Mouse (Mus musculus) limb, embryonic 11.5 days (tissue): ENCODE data around the gene Plcd1. TPM values are rescaled to one million over a fixed set of nuclear protein-coding genes. Genes with fewer than 3 reads are reported as not detected.

Experiments used
- ATAC-seq: fragments of 200-750 bp; cut with Nextera tagmentation; 2 replicates; pipeline ENCODE4 v1.8.0; 2017; ENCODE audit warnings: low read depth; ENCODE audit not compliant: insufficient number of reproducible peaks, low FRiP score, low TSS enrichment
- DNase-seq: peaks from one replicate; pipeline ENCODE4 v3.0.0-alpha.2; 2015; ENCODE audit warnings: low spot score
- H3K27ac ChIP-seq: fragments of 300-500 bp; sonication (generic); replicated peaks from 2 replicates; pipeline ENCODE4 v1.5.1; 2014; ENCODE audit warnings: low read depth, mild to moderate bottlenecking, low read length
- H3K27me3 ChIP-seq: fragments of 300-500 bp; sonication (generic); 2 replicates; pipeline ENCODE4 v1.6.1; 2014; ENCODE audit warnings: mild to moderate bottlenecking, low read length, mixed read lengths; ENCODE audit not compliant: control insufficient read depth, insufficient read depth
- H3K36me3 ChIP-seq: fragments of 300-500 bp; sonication (generic); 2 replicates; pipeline ENCODE4 v1.6.1; 2014; ENCODE audit warnings: mild to moderate bottlenecking, low read length, moderate library complexity, mixed read lengths; ENCODE audit not compliant: control insufficient read depth, insufficient read depth
- H3K4me1 ChIP-seq: fragments of 300-500 bp; sonication (generic); 2 replicates; pipeline ENCODE4 v1.6.1; 2014; ENCODE audit warnings: low read length, mixed read lengths; ENCODE audit not compliant: control insufficient read depth, insufficient read depth
- H3K4me2 ChIP-seq: fragments of 300-500 bp; sonication (generic); 2 replicates; pipeline ENCODE4 v1.6.1; 2014; ENCODE audit warnings: low read depth, mild to moderate bottlenecking, moderate library complexity; ENCODE audit not compliant: severe bottlenecking
- H3K4me3 ChIP-seq: fragments of 300-500 bp; sonication (generic); 2 replicates; pipeline ENCODE4 v1.5.1; 2014; ENCODE audit warnings: low read depth, low read length
- H3K9ac ChIP-seq: fragments of 300-500 bp; sonication (generic); 2 replicates; pipeline ENCODE4 v1.6.1; 2014; ENCODE audit warnings: mild to moderate bottlenecking, low read length
- H3K9me3 ChIP-seq: fragments of 300-500 bp; sonication (generic); 2 replicates; pipeline ENCODE4 v1.6.1; 2016; ENCODE audit warnings: low read length; ENCODE audit not compliant: control insufficient read depth
- WGBS: fragments of 180-500 bp; shearing (Covaris S2); extraction: QIAGEN DNeasy Blood & Tissue Kit; methylation state at CpG from one replicate; pipeline ENCODE4 v1.1.7; 2014; 5-methylcytosine and 5-hydroxymethylcytosine counted together
- polyA plus RNA-seq: library from polyadenylated mRNA; unstranded; fragments of >200 nt; fragmentation: Nextera tagmentation; extraction: Ambion mirVana; gene quantifications from 2 replicates; pipeline ENCODE4 v1.2.1, GENCODE M21; 2014

Gene Plcd1
- polyA plus RNA-seq, 1 experiment from 2014 or later, result 22.0 TPM

DNA sequence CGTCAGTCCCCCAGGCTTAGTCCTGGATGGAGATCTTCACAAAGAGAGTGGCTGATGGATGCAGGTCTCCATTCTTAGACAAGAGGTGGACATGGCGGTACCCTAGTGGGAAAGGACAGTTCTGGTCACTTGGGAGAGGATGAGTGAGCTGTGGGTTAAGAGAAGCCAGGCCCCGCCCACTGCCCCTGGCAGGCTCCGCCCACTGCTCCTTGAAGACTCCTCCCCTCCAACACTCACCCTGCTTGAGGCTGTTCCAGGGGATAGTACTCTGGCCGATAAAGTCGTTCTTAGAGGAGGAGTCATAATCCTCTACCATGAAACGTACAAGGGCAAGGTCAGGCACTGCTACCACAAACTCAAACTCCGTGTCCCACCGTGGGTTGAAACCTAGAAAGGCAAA is 21.5 kb downstream of the Plcd1 start:
- 80% methylated on average over 9 of the region's 9 CpGs for WGBS
- no peaks in the 10 kb centered on the region; the same call in 1 of the 2 replicates for H3K36me3 ChIP-seq
- H3K9me3 ChIP-seq, result no peaks in the 10 kb centered on the region
- H3K4me1 ChIP-seq, result no peaks in the 10 kb centered on the region
- no peak for ATAC-seq
- no peak overlapping the region for H3K9ac ChIP-seq
- no peak overlapping the region for H3K4me3 ChIP-seq
- no peak overlapping the region for H3K4me2 ChIP-seq
- no peak for DNase-seq
- H3K27me3 ChIP-seq, result no peaks in the 10 kb centered on the region
- H3K27ac ChIP-seq, result no peak overlapping the region

DNA sequence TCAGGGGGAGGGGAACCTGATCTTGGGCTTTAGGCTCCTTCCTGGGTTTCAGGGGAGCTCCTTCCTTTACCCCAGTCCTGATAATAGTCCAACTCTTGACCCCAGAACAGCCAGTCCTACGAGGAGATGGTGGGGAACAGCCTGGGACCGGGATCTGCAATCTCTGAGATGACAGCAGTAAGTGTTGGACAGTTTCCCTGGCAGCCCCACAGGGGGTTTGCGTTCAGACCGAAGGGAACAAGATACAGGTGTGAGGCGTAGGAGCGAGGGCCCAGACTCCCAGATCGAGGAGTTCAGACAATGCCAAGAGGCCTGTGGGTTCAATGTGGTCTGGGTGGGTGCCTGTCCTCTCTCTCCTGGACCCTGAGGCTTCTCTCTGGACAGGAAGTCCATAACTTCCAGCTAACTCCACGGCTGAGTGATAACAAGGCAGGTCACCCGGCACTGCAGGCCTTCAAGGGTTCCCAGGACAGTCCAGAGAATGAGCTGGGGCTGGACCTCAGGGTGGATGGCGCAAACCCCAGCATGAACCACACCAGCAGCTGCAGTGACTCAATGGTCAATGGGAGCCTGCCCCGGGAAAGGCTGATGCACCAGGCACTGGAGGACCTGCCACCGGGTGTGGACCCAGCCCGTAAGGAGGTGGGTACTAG is 23.0 kb downstream of the Plcd1 start:
- no peak overlapping the region for H3K27ac ChIP-seq
- no peak overlapping the region for H3K4me3 ChIP-seq
- H3K4me2 ChIP-seq, result no peak overlapping the region
- no peaks in the 10 kb centered on the region for H3K4me1 ChIP-seq
- no peaks in the 10 kb centered on the region; the same call in 1 of the 2 replicates for H3K36me3 ChIP-seq
- no peak for DNase-seq
- H3K27me3 ChIP-seq, result no peaks in the 10 kb centered on the region
- no peaks in the 10 kb centered on the region for H3K9me3 ChIP-seq
- no peak for ATAC-seq
- WGBS, result 81% methylated on average over 13 of the region's 13 CpGs
- H3K9ac ChIP-seq, result no peak overlapping the region

DNA sequence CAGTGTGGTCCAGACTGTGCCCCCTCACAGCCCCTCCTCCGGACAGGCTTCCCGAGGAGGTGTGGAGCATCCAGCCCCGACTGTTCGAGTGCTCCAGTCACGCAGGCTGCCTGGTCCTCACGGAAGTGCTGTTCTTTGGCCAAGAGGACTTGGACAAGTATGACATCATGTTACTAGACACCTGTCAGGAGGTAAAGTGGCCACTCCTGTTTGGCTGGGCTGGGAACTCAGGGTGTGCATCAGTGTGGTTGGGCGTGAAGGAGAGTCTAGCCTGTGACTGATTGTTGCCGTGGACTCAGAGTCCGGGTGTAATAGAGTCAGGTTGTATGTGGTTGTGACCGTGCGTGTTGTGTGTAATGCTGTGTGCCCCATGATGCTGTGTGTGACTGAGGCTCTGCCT is 25.0 kb downstream of the Plcd1 start:
- DNase-seq (no peak), ATAC-seq (no peak)
- Histone ChIP-seq H3K27ac (no peak overlapping the region), H3K9ac (no peak overlapping the region), H3K4me3 (no peak overlapping the region), H3K4me2 (no peak overlapping the region), H3K4me1 (peaks cover 3% of the 10 kb centered on the region; the same call in 1 of the 2 replicates), H3K36me3 (no peaks in the 10 kb centered on the region; the same call in 1 of the 2 replicates), H3K9me3 (no peaks in the 10 kb centered on the region), H3K27me3 (no peaks in the 10 kb centered on the region)
- WGBS, result 83% methylated on average over 11 of the region's 11 CpGs

DNA sequence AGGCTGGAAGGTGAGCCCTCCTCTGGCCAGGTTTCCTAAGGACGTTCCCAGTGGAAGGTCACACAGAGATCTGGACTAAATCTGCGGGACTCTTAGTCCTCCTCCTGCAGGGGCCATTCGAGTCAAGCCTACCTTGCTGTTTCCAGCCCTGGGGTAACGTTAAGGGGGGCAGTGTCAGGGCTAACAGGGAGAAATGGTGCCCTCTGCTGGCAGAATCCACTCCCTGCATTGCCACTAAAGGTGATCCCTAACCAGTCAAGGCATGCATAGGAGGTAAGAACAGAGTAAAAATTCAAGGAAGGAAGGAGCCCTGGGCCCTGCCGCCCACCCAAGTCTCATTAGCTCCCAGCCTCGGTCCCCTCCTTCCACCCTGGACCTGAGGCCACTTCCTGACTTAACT is 25.7 kb downstream of the Plcd1 start:
- H3K4me2 ChIP-seq, result no peak overlapping the region
- H3K27ac ChIP-seq, result no peak overlapping the region
- no peaks in the 10 kb centered on the region for H3K27me3 ChIP-seq
- peaks cover 6% of the 10 kb centered on the region; the same call in 1 of the 2 replicates for H3K4me1 ChIP-seq
- no peaks in the 10 kb centered on the region for H3K36me3 ChIP-seq
- no peaks in the 10 kb centered on the region for H3K9me3 ChIP-seq
- DNase-seq (peak; percentile 92), ATAC-seq (no peak)
- WGBS, result 2% methylated on average over 6 of the region's 6 CpGs
- no peak overlapping the region for H3K4me3 ChIP-seq
- no peak overlapping the region for H3K9ac ChIP-seq

DNA sequence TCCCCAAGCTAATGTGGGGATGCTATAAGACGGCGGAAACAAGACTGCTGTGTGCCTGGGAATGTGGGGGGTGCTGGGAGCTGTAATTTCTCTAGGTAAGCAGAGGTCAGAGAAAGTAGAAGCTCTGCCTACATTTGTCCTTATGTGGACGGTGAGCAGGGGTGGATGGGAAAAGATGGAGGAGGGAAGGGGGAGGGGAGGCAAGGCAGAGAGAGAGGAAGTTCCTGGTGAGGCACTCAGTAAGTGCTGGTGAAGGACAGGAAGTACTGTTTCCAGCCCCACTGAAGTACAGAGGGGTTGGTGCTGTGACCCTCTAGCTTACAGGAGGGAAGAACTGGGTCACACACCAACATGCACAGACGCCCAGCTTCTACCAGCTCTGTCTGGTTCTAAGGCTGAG is 29.0 kb downstream of the Plcd1 start:
- H3K9me3 ChIP-seq, result no peaks in the 10 kb centered on the region
- H3K36me3 ChIP-seq, result no peaks in the 10 kb centered on the region
- 63% methylated on average over 4 of the region's 4 CpGs for WGBS
- no peak overlapping the region for H3K4me2 ChIP-seq
- DNase-seq (no peak), ATAC-seq (no peak)
- H3K4me1 ChIP-seq, result peaks cover 6% of the 10 kb centered on the region; the same call in 1 of the 2 replicates
- H3K27ac ChIP-seq, result no peak overlapping the region
- no peaks in the 10 kb centered on the region for H3K27me3 ChIP-seq
- H3K9ac ChIP-seq, result no peak overlapping the region
- no peak overlapping the region for H3K4me3 ChIP-seq

DNA sequence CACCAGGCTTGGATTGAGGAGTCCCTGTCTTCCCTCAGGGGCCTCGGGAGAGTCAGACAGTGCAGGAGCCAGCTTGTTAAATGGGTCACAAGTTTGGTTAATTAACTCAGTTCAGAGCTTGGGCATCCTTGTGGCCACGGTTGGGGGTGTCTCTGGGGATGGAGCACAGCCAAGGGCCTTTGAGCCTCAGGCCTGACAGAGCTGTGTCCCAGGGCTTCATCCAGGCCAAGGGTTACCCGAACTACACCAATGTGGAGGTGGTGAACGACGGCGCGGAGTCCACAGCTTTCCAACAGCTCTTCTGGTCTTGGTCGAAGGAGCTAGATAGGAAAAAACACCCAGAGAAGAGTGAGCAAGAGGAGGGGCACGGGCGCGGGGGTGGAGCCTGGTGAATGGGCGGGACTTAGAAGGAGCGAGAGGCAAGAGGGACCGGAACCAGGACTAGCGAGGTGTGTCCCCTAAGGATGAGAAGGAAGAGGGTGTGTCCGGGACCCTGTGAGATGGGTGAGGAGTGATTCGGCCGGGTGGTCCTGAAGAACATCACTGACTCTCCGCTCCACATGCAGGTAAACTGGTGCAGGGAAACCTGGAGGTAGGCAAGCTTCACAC is 30.2 kb downstream of the Plcd1 start:
- Histone ChIP-seq H3K27me3 (no peaks in the 10 kb centered on the region), H3K4me1 (peaks cover 6% of the 10 kb centered on the region; the same call in 1 of the 2 replicates), H3K9me3 (no peaks in the 10 kb centered on the region), H3K4me3 (no peak overlapping the region), H3K27ac (no peak overlapping the region), H3K36me3 (no peaks in the 10 kb centered on the region), H3K9ac (no peak overlapping the region), H3K4me2 (no peak overlapping the region)
- 27% methylated on average over 19 of the region's 19 CpGs for WGBS
- no peak for ATAC-seq
- no peak for DNase-seq

DNA sequence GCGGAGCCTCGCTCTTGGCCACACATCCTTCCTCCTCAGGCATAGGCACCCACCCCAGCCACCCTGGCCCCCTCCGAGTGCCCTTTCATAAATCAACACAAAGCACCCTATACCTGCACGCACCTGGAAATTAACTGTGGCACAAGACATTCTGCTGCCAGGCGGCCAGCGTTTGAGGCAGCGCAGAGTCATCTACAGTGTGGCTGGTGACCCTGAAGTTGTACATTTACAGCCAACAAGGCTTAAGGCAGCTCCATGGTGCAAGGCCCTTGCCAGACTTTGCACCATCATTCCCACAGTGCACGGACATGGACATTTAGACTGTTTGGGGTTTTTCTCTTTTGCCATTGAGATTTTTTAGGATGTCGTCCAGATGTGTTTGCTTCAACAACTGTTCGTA is 32.6 kb downstream of the Plcd1 start:
- H3K4me2 ChIP-seq, result no peak overlapping the region
- H3K27ac ChIP-seq, result no peak overlapping the region
- no peak overlapping the region for H3K4me3 ChIP-seq
- no peaks in the 10 kb centered on the region for H3K27me3 ChIP-seq
- no peak for ATAC-seq
- no peak for DNase-seq
- no peaks in the 10 kb centered on the region for H3K36me3 ChIP-seq
- H3K9ac ChIP-seq, result no peak overlapping the region
- 93% methylated on average over 10 of the region's 10 CpGs for WGBS
- H3K9me3 ChIP-seq, result no peaks in the 10 kb centered on the region
- peaks cover 6% of the 10 kb centered on the region; the same call in 1 of the 2 replicates for H3K4me1 ChIP-seq

DNA sequence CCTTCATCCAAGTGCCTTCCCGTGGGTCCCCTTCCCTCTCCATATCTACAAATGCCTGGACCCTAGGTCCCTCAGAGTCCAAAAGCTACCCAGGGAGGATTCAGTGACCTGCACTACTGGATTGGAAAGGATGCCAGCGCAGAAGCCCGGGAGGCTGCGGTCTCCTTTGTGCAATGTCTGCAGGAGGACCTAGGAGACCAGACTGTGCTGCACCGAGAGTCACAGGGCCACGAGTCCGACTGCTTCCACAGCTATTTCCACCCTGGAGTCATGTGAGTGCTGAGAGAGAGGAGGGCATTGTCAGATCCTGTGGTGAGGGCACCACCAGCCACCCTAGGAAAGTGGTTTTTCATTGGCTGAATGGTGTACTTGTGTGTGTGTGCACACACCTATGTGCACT is 35.1 kb downstream of the Plcd1 start:
- Histone ChIP-seq H3K4me1 (peaks cover 13% of the 10 kb centered on the region), H3K27me3 (no peaks in the 10 kb centered on the region), H3K4me2 (no peak overlapping the region), H3K9ac (no peak overlapping the region), H3K9me3 (no peaks in the 10 kb centered on the region), H3K36me3 (no peaks in the 10 kb centered on the region), H3K27ac (no peak overlapping the region), H3K4me3 (no peak overlapping the region)
- ATAC-seq (no peak), DNase-seq (no peak)
- 82% methylated on average over 7 of the region's 7 CpGs for WGBS
